27 mouse cellular contexts compared by ENCODE assay signal in the genomic region with DNA sequence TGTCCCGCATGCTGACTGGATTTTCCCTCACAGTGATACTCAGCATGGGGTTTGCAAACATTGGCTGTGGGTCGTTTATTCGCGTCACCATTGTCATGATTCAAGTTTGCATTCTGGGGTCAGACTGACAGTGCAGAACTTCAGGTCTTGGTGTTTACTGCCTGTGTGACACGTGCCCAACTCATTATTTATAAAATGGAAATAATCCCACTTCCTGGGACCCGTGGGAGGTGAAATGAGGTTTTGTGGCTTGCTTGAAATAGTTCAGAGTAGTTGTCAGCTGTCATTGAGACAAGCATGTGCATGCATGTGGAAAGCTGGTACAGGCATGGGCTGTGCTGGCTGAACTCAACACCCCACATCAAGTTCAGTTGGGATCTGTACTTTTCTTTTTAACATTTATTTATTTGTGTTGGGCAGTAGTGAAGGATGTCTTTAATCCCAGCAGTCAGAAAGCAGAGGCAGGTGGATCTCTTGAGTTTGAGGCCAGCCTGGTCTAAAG.
"Had no signal": no experiment of that assay in that cellular context is flagged by ENCODE, and none has a peak within 500 bp of the region (broad histone marks: within the 10 kb centered on the region; RNA-seq: fewer than 3 reads in every experiment).

No protein-coding gene starts in this region.

- H3K4me2 ChIP-seq: limb, embryonic 12.5 days; limb, embryonic 13.5 days; limb, embryonic 15.5 days; liver, embryonic 11.5 days; liver, embryonic 12.5 days; liver, embryonic 13.5 days; liver, embryonic 15.5 days; lung, embryonic 14.5 days; lung, embryonic 15.5 days; midbrain, embryonic 11.5 days; midbrain, embryonic 12.5 days; midbrain, embryonic 13.5 days; midbrain, embryonic 15.5 days had no signal

- H3K4me3 ChIP-seq: left cerebral cortex, adult 2 months; limb, embryonic 10.5 days; limb, embryonic 12.5 days; limb, embryonic 13.5 days; limb, embryonic 15.5 days; liver, embryonic 12.5 days; liver, embryonic 13.5 days; liver, embryonic 15.5 days; lung, embryonic 15.5 days; megakaryocyte, embryonic 14.5 days; midbrain, embryonic 10.5 days; midbrain, embryonic 12.5 days; midbrain, embryonic 13.5 days; midbrain, embryonic 15.5 days had no signal

- H3K27me3 ChIP-seq: limb, embryonic 12.5 days; limb, embryonic 13.5 days; limb, embryonic 15.5 days; liver, embryonic 12.5 days; liver, embryonic 13.5 days; liver, embryonic 15.5 days; lung, embryonic 15.5 days; megakaryocyte, embryonic 14.5 days; midbrain, embryonic 12.5 days; midbrain, embryonic 13.5 days; midbrain, embryonic 15.5 days had no signal

- DNase-seq: left cerebral cortex, postnatal 4 days; liver; liver, embryonic 13.5 days; liver, postnatal 0 days; lung, adult 18-20 months; lung, adult 2 months; lung, embryonic 14.5 days; lung, postnatal 10 days; lung, postnatal 14 days; lung, postnatal 36 days; lung, postnatal 4 days; midbrain, embryonic 14.5 days had no signal
